Mouse (Mus musculus): ENCODE data around the gene Ptprm.

- TF ChIP-seq CTCF (IDR thresholded peaks at IDR 0.05; ENCODE audit: insufficient read depth, low read depth, low read length) = no peak
- TF ChIP-seq POLR2A (IDR thresholded peaks at IDR 0.05; ENCODE audit: insufficient read depth, low read depth, low read length) = no peak
Measured at GRCm38 (mm10) chr17:67201151-67201550, 153.1 kb downstream of the Ptprm start.
